Mouse (Mus musculus) kidney, postnatal 25 days (tissue): ENCODE results near the gene Nkx2-9.

Experiments used
- DNase-seq, 2 experiments: peaks; one replicate each; pipeline ENCODE4 v3.0.0; 2021; ENCODE audit warnings: mixed read lengths in 2 of 2

Nkx2-9 gene

GRCm38 (mm10) chr12:56612761-56613437, at the start of gene Nkx2-9:
TSS of gene Nkx2-9 (minus strand) at chr12:56613284.
- DNase-seq, result no peak

GRCm38 (mm10) chr12:56637181-56637566, 24.1 kb upstream of the Nkx2-9 start:
- peak in 1 of 2 experiments; percentile 65 for DNase-seq

- DNase-seq, result peak in 1 of 2 experiments; percentile 23
These were observed 23.6 kb upstream of the Nkx2-9 start for GRCm38 (mm10) chr12:56636534-56637180.

- DNase-seq, result no peak
These were observed 3.0 kb upstream of the Nkx2-9 start for GRCm38 (mm10) chr12:56616088-56616487.

- no peak for DNase-seq
These were observed 2.3 kb upstream of the Nkx2-9 start for GRCm38 (mm10) chr12:56615391-56615790.

- DNase-seq, result no peak
These were observed 1.4 kb upstream of the Nkx2-9 start for GRCm38 (mm10) chr12:56614513-56614912.

GRCm38 (mm10) chr12:56613916-56614510, 929 bp upstream of the Nkx2-9 start:
- DNase-seq, result no peak

- no peak for DNase-seq
These were observed 350 bp upstream of the Nkx2-9 start for GRCm38 (mm10) chr12:56613438-56613830.

- DNase-seq, result no peak
These were observed 742 bp downstream of the Nkx2-9 start for GRCm38 (mm10) chr12:56612349-56612735.

- DNase-seq, result no peak
These were observed 1.4 kb downstream of the Nkx2-9 start for GRCm38 (mm10) chr12:56611504-56612348.

- DNase-seq, result no peak
These were observed 2.2 kb downstream of the Nkx2-9 start for GRCm38 (mm10) chr12:56610851-56611250.

- DNase-seq, result peak in 1 of 2 experiments; percentile 25
These were observed 21.4 kb downstream of the Nkx2-9 start for GRCm38 (mm10) chr12:56591722-56592121.

- DNase-seq, result no peak
These were observed 25.3 kb downstream of the Nkx2-9 start for GRCm38 (mm10) chr12:56587830-56588229.
